Mouse (Mus musculus): ENCODE data around the gene Gm20388.

- no peak for TF ChIP-seq EP300 (IDR thresholded peaks at IDR 0.05; ENCODE audit: insufficient read depth, low read depth, low read length)
- TF ChIP-seq POLR2A (IDR thresholded peaks at IDR 0.05; ENCODE audit: insufficient read depth, low read length), result no peak
Measured at GRCm38 (mm10) chr8:120743149-120743897, 832.7 kb downstream of the Gm20388 start.

All from ES-Bruce4 (cell line).